Mouse (Mus musculus) brain, embryonic 14.5 days (tissue): ENCODE measurements around the gene Spo11.

Experiments used
- CTCF ChIP-seq: fragments of 200-500 bp; IDR thresholded peaks from 2 replicates; pipeline ENCODE4 v1.5.1; 2012; ENCODE audit warnings: inconsistent platforms, mild to moderate bottlenecking, moderate library complexity, borderline replicate concordance; ENCODE audit not compliant: insufficient read depth, insufficient read length; ENCODE audit errors: extremely low read depth
- POLR2A ChIP-seq: fragments of 200-500 bp; IDR thresholded peaks from 2 replicates; pipeline ENCODE4 v1.6.1; 2012; ENCODE audit warnings: mild to moderate bottlenecking, inconsistent platforms, borderline replicate concordance; ENCODE audit not compliant: poor library complexity, insufficient read depth, insufficient read length, severe bottlenecking; ENCODE audit errors: extremely low read depth

DNA sequence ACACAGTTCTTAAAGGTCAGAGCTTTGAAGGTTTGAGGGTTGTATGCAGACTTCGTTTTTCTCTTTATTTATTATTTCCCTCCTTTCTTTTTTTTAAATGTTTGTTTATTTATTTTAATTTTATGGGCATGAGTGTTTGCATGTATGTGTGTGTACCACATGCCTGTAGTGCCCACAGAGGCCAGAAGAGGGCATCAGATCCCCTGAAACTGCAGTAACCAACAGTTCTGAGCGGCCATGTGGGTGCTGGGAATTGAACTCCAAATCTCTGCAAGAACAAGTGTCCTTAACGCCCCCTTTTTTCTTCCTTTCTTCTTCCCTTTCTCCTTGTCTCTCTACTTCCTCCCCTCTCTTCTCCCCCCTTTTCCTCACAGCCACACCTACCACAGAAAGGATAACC, 17.1 kb upstream of the Spo11 start:
- TF ChIP-seq CTCF: no peak
- TF ChIP-seq POLR2A: no peak
